Mouse (Mus musculus): ENCODE measurements at regions not wholly inside any gene's neighbourhood (a gene's known extent, or its start where the extent isn't known, plus 50 kb on each side); places are given as distances from the start of the nearest gene placed in this dataset.

GRCm38 (mm10) chr17:45945005-45945404 is 87.2 kb downstream of the Vegfa start:
- TF ChIP-seq JUND (conservative IDR thresholded peaks at IDR 0.05; ENCODE audit: low read depth, low read length) (no peak), CTCF (conservative IDR thresholded peaks at IDR 0.05 in 1 of 2, IDR thresholded peaks at IDR 0.05 in 1 of 2; ENCODE audit: low read depth in 2 of 2, low read length in 2 of 2) (no peak), MEF2A (IDR thresholded peaks at IDR 0.05; ENCODE audit: borderline replicate concordance, low read depth, low read length) (no peak), KAT2A (IDR thresholded peaks at IDR 0.05; ENCODE audit: insufficient replicate concordance, low read length) (no peak), EP300 (IDR thresholded peaks at IDR 0.05; ENCODE audit: low read length) (no peak), IRF4 (IDR thresholded peaks at IDR 0.05; ENCODE audit: low read depth, low read length) (no peak), RCOR1 (conservative IDR thresholded peaks at IDR 0.05; ENCODE audit: low read depth, low read length) (no peak), ETS1 (conservative IDR thresholded peaks at IDR 0.05; ENCODE audit: low read depth, low read length) (no peak), POLR2A (IDR thresholded peaks at IDR 0.05; ENCODE audit: low read depth, low read length) (no peak), MYC (IDR thresholded peaks at IDR 0.05; ENCODE audit: low read depth, low read length) (no peak), MAX (IDR thresholded peaks at IDR 0.05; ENCODE audit: low read length) (no peak)

Measured in CH12.LX (cell line).